Mouse (Mus musculus): ENCODE measurements around the gene Smim10l2a. TPM values are rescaled to one million over a fixed set of nuclear protein-coding genes. Genes with fewer than 3 reads are reported as not detected.
"Not testable (repeated sequence)": the region's sequence is repeated elsewhere in the genome, so short reads cannot be mapped to it uniquely, and the experiment has no call there.

Smim10l2a gene
- polyA plus RNA-seq (2016; fragmentation: Nextera tagmentation; extraction: Ambion mirVana): 4.1 and 4.5 TPM in 2 replicates

GRCm38 (mm10) chrX:56374431-56375128, at the start of gene Smim10l2a:
Gene Smim10l2a (plus strand): TSS chrX:56374586.
- DNase-seq (ENCODE audit: low spot score): peak; percentile 47
- Histone ChIP-seq H3K27ac (peak within 1 kb of the TSS; percentile 53; the same call in 1 of the 2 replicates), H3K4me3 (peak within 1 kb of the TSS; percentile 58)
- not testable (repeated sequence) for H3K9me3 ChIP-seq; H3K36me3 ChIP-seq; H3K4me1 ChIP-seq (replicated peaks); H3K27me3 ChIP-seq (ENCODE audit: insufficient read depth, poor library complexity, severe bottlenecking)
- 18% methylated on average over 56 of the region's 56 CpGs for WGBS

DNA sequence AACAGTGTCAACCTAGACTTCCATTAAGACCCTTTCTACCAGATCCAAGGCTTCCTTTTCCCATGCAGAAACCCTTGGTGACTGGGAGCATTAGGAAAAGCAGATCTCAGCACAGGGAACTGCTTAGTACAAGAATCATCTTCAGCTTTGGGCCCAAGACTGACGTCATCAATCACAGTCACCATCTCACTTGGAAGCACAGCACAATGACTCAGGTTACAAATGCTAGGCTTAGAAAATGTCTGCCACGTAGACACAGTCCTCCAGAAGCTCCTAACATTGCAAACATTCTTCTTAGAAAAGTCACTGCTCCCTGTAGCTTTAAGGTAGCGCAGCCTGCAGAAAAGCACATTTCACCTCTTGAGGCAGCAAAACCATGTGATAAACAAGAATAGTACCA, 42.3 kb upstream of the Smim10l2a start:
- 71% methylated on average over 3 of the region's 3 CpGs for WGBS
- Histone ChIP-seq H3K27me3 (ENCODE audit: insufficient read depth, poor library complexity, severe bottlenecking) (no peaks in the 10 kb centered on the region), H3K4me1 (replicated peaks) (no peaks in the 10 kb centered on the region), H3K9me3 (no peaks in the 10 kb centered on the region), H3K27ac (no peak overlapping the region), H3K4me3 (no peak overlapping the region), H3K36me3 (no peaks in the 10 kb centered on the region)
- DNase-seq (ENCODE audit: low spot score): no peak

- no peak overlapping the region for H3K27ac ChIP-seq
- H3K27me3 ChIP-seq (ENCODE audit: insufficient read depth, poor library complexity, severe bottlenecking): no peaks in the 10 kb centered on the region
- H3K36me3 ChIP-seq: no peaks in the 10 kb centered on the region
- H3K9me3 ChIP-seq: no peaks in the 10 kb centered on the region
- H3K4me3 ChIP-seq: no peak overlapping the region
- peak; percentile 16 for DNase-seq (ENCODE audit: low spot score)
- no peaks in the 10 kb centered on the region for H3K4me1 ChIP-seq (replicated peaks)
These were observed 34.1 kb upstream of the Smim10l2a start for GRCm38 (mm10) chrX:56340305-56340704.

- H3K4me1 ChIP-seq (replicated peaks): 0 out of 2 replicates have a peak, but pooled peaks cover 3% of the 10 kb centered on the region
- no peaks in the 10 kb centered on the region for H3K36me3 ChIP-seq
- H3K27ac ChIP-seq: no peak overlapping the region
- WGBS: 82% methylated on average over 3 of the region's 3 CpGs
- no peak overlapping the region for H3K4me3 ChIP-seq
- 0 out of 2 replicates have a peak, but pooled peaks cover 3% of the 10 kb centered on the region for H3K9me3 ChIP-seq
- no peak for DNase-seq (ENCODE audit: low spot score)
- no peaks in the 10 kb centered on the region for H3K27me3 ChIP-seq (ENCODE audit: insufficient read depth, poor library complexity, severe bottlenecking)
These were observed 31.5 kb upstream of the Smim10l2a start for GRCm38 (mm10) chrX:56342921-56343320.

GRCm38 (mm10) chrX:56346176-56346931, 28.0 kb upstream of the Smim10l2a start, which contains the start of gene Zfp449:
Gene Zfp449 (plus strand): TSS chrX:56346400.
- H3K9me3 ChIP-seq: 0 out of 2 replicates have a peak, but pooled peaks cover 3% of the 10 kb centered on the region
- peak; percentile 84 for DNase-seq (ENCODE audit: low spot score)
- peak within 1 kb of the TSS; percentile 62 for H3K4me3 ChIP-seq
- peak within 1 kb of the TSS; percentile 85 for H3K27ac ChIP-seq
- 0 out of 2 replicates have a peak, but pooled peaks cover 3% of the 10 kb centered on the region for H3K4me1 ChIP-seq (replicated peaks)
- WGBS: 17% methylated on average over 39 of the region's 39 CpGs
- H3K27me3 ChIP-seq (ENCODE audit: insufficient read depth, poor library complexity, severe bottlenecking): no peaks in the 10 kb centered on the region
- peaks cover 12% of the 10 kb centered on the region; the same call in 1 of the 2 replicates for H3K36me3 ChIP-seq

GRCm38 (mm10) chrX:56346932-56347253, 27.5 kb upstream of the Smim10l2a start:
- H3K27me3 ChIP-seq (ENCODE audit: insufficient read depth, poor library complexity, severe bottlenecking): no peaks in the 10 kb centered on the region
- H3K27ac ChIP-seq: peak overlapping the region; percentile 85; the same call in 1 of the 2 replicates
- H3K4me3 ChIP-seq: peak overlapping the region; percentile 62
- 54% methylated on average over 8 of the region's 8 CpGs for WGBS
- 0 out of 2 replicates have a peak, but pooled peaks cover 3% of the 10 kb centered on the region for H3K9me3 ChIP-seq
- DNase-seq (ENCODE audit: low spot score): no peak
- peaks cover 12% of the 10 kb centered on the region; the same call in 1 of the 2 replicates for H3K36me3 ChIP-seq
- 0 out of 2 replicates have a peak, but pooled peaks cover 3% of the 10 kb centered on the region for H3K4me1 ChIP-seq (replicated peaks)

- Histone ChIP-seq H3K27ac (no peak overlapping the region), H3K4me3 (no peak overlapping the region), H3K27me3 (ENCODE audit: insufficient read depth, poor library complexity, severe bottlenecking) (peaks cover 1% of the 10 kb centered on the region; the same call in 1 of the 2 replicates), H3K9me3 (peaks cover 4% of the 10 kb centered on the region; the same call in 1 of the 2 replicates), H3K4me1 (replicated peaks) (no peaks in the 10 kb centered on the region), H3K36me3 (no peaks in the 10 kb centered on the region)
- 86% methylated on average over 2 of the region's 2 CpGs for WGBS
- DNase-seq (ENCODE audit: low spot score): no peak
These were observed 6.5 kb downstream of the Smim10l2a start for GRCm38 (mm10) chrX:56380852-56381251.

- WGBS: 79% methylated on average over 2 of the region's 2 CpGs
- DNase-seq (ENCODE audit: low spot score): peak; percentile 4
- H3K27me3 ChIP-seq (ENCODE audit: insufficient read depth, poor library complexity, severe bottlenecking): no peaks in the 10 kb centered on the region
These were observed 9.8 kb downstream of the Smim10l2a start for GRCm38 (mm10) chrX:56384142-56384541.

DNA sequence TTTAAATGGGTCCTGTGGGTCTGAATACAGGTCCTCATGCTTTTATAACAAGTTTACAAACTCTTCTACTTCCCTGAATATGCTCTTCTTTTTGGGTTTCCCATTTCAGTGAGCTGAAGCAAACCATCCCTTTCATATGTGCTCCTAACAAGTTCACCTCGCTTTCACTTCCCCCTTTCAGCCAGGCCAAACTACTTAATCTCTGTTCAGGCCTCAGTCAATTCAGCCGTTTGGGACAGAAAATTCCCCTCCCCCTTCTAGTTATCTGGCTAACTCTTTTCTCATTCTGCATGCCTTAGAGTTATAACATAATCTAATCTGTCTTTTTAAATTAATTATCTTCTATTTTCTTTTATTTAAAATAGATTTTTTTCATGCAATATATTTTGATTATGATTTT, 30.3 kb downstream of the Smim10l2a start:
- WGBS: 42% methylated on average over 2 of the region's 2 CpGs
- DNase-seq (ENCODE audit: low spot score): no peak

More at GRCm38 (mm10) chrX:56384142-56384541, 9.8 kb downstream of the Smim10l2a start:
- no peak overlapping the region for H3K27ac ChIP-seq
- H3K4me1 ChIP-seq (replicated peaks): no peaks in the 10 kb centered on the region
- H3K9me3 ChIP-seq: 0 out of 2 replicates have a peak, but pooled peaks cover 4% of the 10 kb centered on the region
- H3K36me3 ChIP-seq: no peaks in the 10 kb centered on the region
- no peak overlapping the region for H3K4me3 ChIP-seq

DNA sequence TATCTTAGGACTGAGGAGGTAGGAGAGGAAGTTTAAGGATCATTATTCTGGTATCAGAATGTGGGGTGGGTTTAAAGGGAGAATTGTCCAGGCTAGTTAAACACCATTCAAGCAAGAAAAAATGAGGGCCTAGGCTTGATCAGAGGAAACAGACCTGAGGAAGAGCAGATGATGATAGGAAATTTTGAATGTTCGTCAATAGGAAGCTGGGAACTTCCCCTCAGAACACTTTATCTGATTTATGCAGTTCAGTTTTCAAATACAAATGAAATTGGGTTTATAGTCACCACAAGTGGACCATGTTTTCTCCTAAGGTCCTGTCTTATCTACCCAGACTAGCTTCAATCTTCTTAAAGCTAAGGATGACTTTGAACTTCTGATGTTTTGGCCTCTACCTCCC, 31.1 kb downstream of the Smim10l2a start:
- H3K27ac ChIP-seq: no peak overlapping the region
- H3K27me3 ChIP-seq (ENCODE audit: insufficient read depth, poor library complexity, severe bottlenecking): no peaks in the 10 kb centered on the region
- H3K36me3 ChIP-seq: no peaks in the 10 kb centered on the region
- no peak overlapping the region for H3K4me3 ChIP-seq
- WGBS: 69% methylated on average over 1 of the region's 1 CpGs
- no peaks in the 10 kb centered on the region for H3K9me3 ChIP-seq
- H3K4me1 ChIP-seq (replicated peaks): no peaks in the 10 kb centered on the region
- DNase-seq (ENCODE audit: low spot score): no peak

More for the DNA sequence above, 30.3 kb downstream of the Smim10l2a start:
- Histone ChIP-seq H3K27ac (no peak overlapping the region), H3K9me3 (no peaks in the 10 kb centered on the region), H3K4me3 (no peak overlapping the region), H3K27me3 (ENCODE audit: insufficient read depth, poor library complexity, severe bottlenecking) (no peaks in the 10 kb centered on the region), H3K4me1 (replicated peaks) (no peaks in the 10 kb centered on the region), H3K36me3 (no peaks in the 10 kb centered on the region)

DNA sequence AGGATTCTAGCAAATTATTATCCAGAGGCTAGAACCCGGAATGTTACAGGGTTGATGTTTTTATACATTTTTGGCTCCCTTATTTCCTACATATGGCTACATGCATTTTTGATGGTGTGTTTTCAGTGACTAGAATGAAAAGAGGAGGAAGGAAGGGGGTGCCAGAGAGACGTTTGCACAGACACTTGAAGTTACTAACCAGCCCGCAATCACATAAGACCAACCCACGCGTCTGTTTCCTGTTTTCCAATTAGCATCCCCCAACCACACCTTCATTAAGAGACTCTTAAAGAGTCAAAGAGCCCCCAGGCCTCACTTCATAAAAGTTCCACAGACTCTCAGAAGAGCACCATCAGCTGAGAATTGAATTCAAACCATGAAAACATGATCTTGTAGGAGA, 31.7 kb downstream of the Smim10l2a start:
- no peaks in the 10 kb centered on the region for H3K9me3 ChIP-seq
- no peak overlapping the region for H3K27ac ChIP-seq
- WGBS: 81% methylated on average over 5 of the region's 5 CpGs
- no peak overlapping the region for H3K4me3 ChIP-seq
- no peak for DNase-seq (ENCODE audit: low spot score)
- no peaks in the 10 kb centered on the region for H3K4me1 ChIP-seq (replicated peaks)
- H3K27me3 ChIP-seq (ENCODE audit: insufficient read depth, poor library complexity, severe bottlenecking): no peaks in the 10 kb centered on the region
- no peaks in the 10 kb centered on the region for H3K36me3 ChIP-seq

DNA sequence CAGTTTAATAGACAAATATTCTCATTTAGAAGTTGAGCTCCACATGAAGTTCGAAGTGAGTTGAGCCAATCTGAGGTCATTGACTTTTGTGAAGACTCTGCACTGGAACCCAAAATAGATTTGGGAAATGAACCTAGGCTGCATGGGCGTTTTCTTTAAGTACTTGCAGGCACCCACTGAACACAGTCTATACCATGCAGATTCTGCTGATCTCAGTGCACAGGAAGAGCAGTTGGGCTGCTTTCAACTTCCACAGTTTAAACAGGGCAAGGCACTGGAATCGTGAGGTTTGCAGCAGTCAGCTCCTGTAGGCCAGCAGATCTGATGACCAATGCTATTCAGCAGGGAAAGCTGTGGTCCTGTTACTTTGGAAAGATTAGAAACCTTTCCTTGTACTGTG, 41.9 kb downstream of the Smim10l2a start:
- WGBS: 81% methylated on average over 3 of the region's 3 CpGs
- H3K4me3 ChIP-seq: no peak overlapping the region
- H3K27ac ChIP-seq: no peak overlapping the region
- DNase-seq (ENCODE audit: low spot score): no peak
- H3K27me3 ChIP-seq (ENCODE audit: insufficient read depth, poor library complexity, severe bottlenecking): no peaks in the 10 kb centered on the region
- no peaks in the 10 kb centered on the region for H3K4me1 ChIP-seq (replicated peaks)
- no peaks in the 10 kb centered on the region for H3K9me3 ChIP-seq
- H3K36me3 ChIP-seq: no peaks in the 10 kb centered on the region

DNA sequence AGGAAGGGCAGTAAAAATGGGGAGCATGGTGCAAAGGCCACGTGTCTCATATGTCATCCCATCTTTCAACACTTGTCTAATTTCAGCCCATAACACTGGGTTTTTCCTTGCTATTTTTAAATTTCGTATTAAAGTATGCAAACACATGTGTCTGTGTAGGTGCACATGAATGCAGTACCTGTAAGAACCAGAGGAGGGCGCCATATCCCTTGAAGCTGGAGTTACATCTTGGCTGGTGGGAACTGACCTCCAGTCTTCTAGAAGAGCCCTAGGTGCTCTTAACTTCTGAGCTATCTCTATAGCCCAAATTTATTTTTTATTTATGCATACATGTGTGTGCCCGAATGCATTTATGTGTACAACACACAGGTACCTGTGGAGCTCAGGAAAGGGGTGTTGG, 43.2 kb downstream of the Smim10l2a start:
- H3K36me3 ChIP-seq: no peaks in the 10 kb centered on the region
- H3K27ac ChIP-seq: no peak overlapping the region
- WGBS: 72% methylated on average over 4 of the region's 4 CpGs
- no peaks in the 10 kb centered on the region for H3K27me3 ChIP-seq (ENCODE audit: insufficient read depth, poor library complexity, severe bottlenecking)
- no peaks in the 10 kb centered on the region for H3K9me3 ChIP-seq
- no peak overlapping the region for H3K4me3 ChIP-seq
- DNase-seq (ENCODE audit: low spot score): no peak
- no peaks in the 10 kb centered on the region for H3K4me1 ChIP-seq (replicated peaks)

All from hindbrain, embryonic 10.5 days (tissue).